Comparison of ENCODE assay signal across 1 mouse cellular context in genomic region chr11:68973250-68974058, GRCm38 (mm10).
TF ChIP-seq lines count a peak whose summit lies in the region.

No protein-coding gene starts in this region.

TF ChIP-seq in CH12.LX, 34 proteins besides CTCF, POLR2A, EP300 and RAD21:
- TF ChIP-seq MAX (IDR thresholded peaks at IDR 0.05; ENCODE audit: low read length) (peak; percentile 91), NRF1 (IDR thresholded peaks at IDR 0.05; ENCODE audit: low read depth, low read length) (peak; percentile 72), SIN3A (IDR thresholded peaks at IDR 0.05; ENCODE audit: low read length) (peak; percentile 78), BHLHE40 (IDR thresholded peaks at IDR 0.05; ENCODE audit: low read depth, low read length) (peak; percentile 52), ZMIZ1 (IDR thresholded peaks at IDR 0.05; ENCODE audit: low read depth, low read length) (peak; percentile 51; the same call in 1 of the 2 replicates), MXI1 (IDR thresholded peaks at IDR 0.05; ENCODE audit: low read depth, low read length) (peak; percentile 97), MYC (IDR thresholded peaks at IDR 0.05; ENCODE audit: low read depth, low read length) (peak; percentile 78; the same call in 1 of the 2 replicates), MAZ (IDR thresholded peaks at IDR 0.05; ENCODE audit: low read depth, low read length) (0 out of 2 replicates have a peak, but pooled peaks have one; percentile 62), POLR2AphosphoS2 (IDR thresholded peaks at IDR 0.05; ENCODE audit: low read depth, low read length) (peak; percentile 78; the same call in 1 of the 2 replicates), IRF4 (IDR thresholded peaks at IDR 0.05; ENCODE audit: low read depth, low read length) (0 out of 2 replicates have a peak, but pooled peaks have one; percentile 4), TCF12 (IDR thresholded peaks at IDR 0.05; ENCODE audit: low read depth, low read length) (0 out of 2 replicates have a peak, but pooled peaks have one; percentile 27), HCFC1 (IDR thresholded peaks at IDR 0.05; ENCODE audit: low read depth, low read length) (peak; percentile 29), ELF1 (IDR thresholded peaks at IDR 0.05; ENCODE audit: low read depth, low read length) (peak; percentile 32; the same call in 1 of the 2 replicates), NELFE (IDR thresholded peaks at IDR 0.05; ENCODE audit: low read depth, low read length) (peak; percentile 78), USF1 (IDR thresholded peaks at IDR 0.05; ENCODE audit: low read depth, low read length) (peak; percentile 1; the same call in 1 of the 2 replicates)
